Mouse (Mus musculus): ENCODE measurements at regions not wholly inside any gene's neighbourhood (a gene's known extent, or its start where the extent isn't known, plus 50 kb on each side); places are given as distances from the start of the nearest gene placed in this dataset.

DNA sequence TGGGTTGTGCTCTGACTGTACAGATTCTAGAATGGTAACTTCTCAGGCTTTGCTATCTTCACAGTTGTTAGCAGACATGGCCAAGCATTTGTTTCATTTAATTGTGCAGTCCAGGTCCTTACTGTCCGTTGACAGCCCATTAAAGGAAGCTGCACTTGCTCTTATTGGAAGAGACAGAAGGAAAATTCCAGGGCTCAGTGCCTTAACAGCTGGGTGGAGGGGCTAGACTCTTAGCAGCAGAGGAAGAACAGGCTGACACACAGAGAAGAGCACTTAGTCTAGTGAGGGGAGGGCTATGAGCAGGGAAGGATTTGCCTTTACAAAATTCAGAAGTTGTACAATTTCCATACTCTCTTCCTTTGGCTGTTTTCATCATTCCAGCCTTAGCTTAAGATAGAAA is 161.5 kb upstream of the Ghitm start:
- DNase-seq (ENCODE audit: low spot score in 2 of 2) = no peak

DNA sequence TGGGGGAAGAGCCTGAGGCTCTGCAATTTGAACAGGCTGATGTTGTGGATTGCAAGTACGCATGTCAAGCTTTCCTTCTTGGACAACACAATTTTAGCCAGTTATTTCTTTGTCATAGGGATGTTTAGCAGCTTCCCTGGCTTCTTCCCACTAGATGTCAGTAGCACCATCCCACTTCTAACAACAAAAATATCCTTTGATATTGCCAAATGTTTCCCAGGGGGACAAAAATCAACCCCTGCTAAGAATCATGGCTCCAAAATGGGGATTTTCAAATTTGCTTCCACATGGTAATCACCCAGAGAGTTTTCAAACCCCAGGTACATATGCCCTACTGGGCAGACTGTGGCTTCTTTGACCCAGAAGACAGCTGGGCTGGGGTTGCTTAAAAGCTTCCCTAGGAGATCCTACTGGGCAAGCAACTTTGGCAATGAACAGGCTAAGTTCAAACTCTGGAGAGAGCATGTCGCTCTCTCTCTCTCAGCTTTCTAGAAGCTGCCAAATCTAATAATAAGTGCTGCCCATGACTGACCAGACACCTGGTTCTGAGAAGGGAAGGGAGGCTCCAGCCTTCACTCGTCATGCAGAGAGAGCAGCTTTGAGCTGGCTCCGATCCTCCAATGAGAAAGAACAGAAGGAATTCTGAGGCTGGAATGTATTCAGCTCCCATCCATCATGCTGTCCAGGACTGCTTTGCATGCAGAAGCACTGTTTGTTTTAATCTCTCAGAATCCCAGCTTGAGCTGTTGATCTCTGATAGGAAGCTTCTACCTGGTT is 157.2 kb upstream of the Ghitm start:
- DNase-seq (ENCODE audit: low spot score in 2 of 2) = no peak

DNA sequence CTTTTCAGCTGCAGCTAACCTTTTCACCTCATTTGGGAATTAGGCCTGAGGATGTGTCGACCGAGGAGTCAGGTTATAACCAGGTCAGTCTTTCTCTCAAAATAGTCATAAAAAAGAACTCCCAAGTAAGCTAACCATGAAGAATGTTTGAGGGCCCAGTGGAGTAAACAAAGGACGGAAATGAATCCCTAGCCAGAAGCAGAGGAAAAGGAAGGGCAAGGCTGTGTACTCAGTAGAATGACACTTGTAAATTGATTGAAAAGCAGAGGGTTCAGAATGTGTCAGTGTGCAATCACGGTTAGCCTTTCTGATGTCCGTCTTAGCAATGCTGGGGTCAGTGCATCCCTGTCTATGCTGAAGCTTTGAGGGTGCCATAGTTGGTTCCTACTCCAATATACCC is 149.3 kb upstream of the Ghitm start:
- no peak for DNase-seq (ENCODE audit: low spot score in 2 of 2)

DNA sequence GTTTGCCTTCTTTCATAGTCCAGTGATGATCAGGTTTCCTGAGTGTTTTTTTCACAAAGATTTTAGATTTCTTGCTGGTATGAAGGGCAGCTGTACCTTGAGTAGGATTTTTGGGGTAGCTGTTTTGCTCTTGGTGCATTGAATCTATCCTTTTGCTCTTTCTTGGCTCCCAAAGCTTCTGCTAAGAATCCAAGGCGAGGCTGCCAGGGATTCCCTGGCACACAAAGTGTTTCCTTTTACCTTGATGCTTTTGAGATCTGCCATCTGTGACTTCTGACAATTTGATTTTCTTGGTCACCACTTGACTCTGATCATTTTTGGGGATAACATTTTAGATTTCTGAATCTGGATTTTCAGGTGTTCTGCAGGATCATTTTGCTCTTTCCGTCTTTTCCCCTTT is 144.3 kb upstream of the Ghitm start:
- DNase-seq (ENCODE audit: low spot score in 2 of 2) = no peak

DNA sequence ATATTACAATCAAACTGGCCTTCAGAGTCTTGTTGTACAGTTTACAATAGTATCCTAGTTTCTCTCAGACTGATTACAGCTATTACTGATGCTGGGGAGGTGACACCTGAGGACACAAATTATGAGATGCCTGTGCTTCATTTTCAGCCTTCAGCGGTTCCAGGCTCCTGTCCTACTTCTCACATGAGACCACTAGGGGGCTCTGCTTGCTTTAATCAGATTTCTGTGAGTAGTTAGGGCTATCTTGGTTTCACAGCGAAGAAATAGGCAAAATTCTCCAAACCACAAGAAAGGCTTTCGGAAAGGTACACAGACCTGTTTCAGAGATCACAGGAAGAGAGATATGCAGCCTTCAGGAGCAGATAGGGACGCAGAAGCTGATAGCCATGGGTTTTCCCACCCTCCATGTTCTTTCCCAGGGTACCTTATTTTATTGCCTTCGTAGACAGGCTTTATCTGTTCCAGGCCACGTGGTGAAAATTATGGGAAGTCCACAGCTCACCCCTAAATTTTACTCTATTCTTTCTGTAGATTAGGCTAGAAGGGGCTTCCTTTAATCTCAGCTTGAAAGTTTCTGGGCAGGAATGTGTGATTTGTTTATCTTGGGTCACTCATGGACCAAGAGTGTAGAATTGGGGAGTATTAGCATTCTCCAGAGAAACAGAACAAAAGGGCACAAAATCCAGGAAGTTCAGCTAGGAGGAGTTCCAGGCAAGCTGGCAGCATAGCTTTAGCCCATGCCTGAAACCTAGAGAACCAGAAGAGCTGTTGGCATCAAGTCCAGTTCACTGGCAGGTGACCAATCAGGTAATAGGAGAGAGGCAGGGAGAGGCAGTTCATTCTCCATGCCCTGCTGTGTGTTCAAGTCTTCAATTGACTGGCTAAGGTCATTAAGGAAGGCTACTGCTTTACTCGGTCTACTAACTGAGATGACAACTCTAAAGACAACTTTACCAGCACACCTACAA is 141.9 kb upstream of the Ghitm start:
- DNase-seq (ENCODE audit: low spot score in 2 of 2) = peak; percentile 37 to 54

DNA sequence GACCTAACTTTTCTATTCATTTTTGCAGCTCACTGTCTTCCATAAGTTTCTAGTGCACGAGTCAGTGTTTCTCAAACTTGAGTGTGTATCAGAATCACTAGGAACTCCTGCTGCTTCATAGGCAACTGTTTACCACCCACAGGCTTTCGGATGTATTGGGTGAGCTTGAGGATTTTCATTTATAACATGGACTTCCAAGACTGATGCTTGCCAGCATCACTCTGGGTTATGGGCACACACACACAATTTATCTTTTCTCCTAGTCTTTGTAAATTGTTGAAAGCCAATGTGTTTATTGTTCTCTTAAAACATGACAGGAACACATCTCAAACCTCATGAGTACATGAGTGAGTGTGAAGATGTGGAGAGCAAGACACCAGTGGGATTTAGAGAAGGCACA is 137.0 kb upstream of the Ghitm start:
- DNase-seq (ENCODE audit: low spot score in 2 of 2) = no peak

DNA sequence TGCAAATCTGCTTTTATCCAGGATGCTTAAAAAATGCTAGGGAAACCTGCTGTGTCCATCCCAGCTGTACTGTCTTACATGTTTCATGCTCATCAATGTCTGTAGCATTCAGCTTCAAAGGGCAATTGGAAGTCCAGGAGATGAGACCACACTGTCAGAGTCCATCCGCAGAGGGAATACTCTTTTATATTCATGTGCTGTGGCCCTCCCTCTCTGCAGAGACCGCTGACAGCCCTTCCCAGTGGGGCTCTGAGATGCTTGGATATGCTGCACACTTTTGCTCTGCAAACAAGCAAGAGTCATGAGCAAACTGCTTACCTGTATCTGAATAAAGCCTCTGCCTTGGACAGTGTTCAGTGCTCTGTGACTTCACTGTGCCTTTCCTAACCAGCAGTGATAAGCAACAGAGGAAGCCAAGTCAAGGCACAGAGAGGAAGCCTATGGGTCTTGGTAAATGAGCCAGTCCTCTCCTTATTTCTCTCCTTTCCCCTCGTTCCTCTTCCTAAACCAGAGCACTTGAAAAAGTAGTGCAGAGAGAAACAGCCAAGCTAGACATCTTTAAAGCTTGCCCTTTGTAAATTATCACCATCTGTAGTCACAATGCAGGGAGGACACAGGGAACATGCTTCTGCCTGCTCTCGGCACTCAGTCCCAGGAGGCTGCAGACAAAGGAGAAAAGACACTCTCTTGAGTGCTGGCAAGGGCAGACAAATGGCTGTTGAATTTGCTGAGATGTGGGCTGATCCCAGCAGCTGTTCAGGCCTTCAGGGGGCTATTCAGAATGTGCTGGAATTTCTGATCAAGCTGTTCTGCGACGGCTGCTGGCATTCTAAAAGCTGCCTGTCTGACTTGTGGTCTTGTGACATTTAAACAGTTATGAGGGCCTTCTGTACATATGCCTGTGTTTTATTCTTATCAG is 136.2 kb upstream of the Ghitm start:
- DNase-seq (ENCODE audit: low spot score in 2 of 2) = no peak

DNA sequence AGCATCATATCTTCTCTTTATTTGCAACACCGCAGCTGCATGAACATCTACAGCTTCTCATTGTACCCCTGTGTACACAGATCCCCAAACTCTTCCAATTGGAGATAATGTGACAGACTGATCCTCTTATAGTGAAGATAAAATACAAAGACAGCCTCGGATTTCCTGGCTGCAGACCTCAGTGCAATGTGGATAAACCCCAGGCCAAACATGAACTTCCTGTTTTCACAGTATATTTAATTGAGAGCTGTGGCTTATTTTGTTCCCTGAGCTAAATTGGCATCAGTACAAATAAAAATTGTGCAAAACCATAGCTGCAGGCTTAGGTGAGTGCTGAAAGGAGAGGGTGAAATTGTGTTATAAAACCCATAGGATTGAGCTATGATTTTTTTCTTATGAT is 134.8 kb upstream of the Ghitm start:
- no peak for DNase-seq (ENCODE audit: low spot score in 2 of 2)

DNA sequence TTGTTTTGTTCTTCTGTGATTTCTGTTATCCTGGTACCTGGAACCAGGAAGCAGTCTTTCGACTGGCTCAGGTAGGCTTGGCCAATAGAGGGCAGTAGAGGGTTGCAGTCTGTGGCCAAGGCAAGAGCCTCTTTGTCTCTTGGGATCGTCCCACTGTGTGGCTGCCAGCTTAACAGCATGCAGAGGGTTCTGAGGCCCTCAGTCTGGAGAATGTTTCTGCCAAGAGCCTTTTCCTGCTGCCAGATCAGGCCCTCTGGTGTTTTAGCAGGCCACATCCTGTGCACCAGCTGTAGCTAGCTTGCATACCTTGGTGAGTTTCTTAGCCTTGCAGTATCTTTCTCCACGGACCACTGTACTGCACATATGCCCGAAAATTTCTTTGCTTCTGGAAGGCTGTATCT is 103.6 kb upstream of the Ghitm start:
- peak; percentile 61 to 69 for DNase-seq (ENCODE audit: low spot score in 2 of 2)

DNA sequence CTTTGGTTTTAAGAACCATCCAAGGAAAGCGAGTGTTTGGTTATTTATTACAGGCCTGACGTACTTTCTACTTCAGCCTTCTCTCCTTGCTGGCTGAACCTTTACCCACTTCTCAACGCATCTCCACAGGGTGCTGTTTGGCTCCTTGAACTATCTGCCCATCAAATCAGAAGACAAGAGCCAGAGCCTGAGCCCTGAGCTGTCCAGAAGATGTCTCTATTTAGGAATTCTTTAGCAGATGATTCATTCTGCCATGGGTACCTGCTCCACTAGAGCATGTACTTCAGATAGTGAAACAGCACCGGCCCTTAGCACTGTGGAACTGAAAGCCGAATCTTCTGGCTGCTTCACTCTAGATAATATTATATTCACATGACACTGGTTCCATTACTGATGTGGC is 102.1 kb upstream of the Ghitm start:
- no peak for DNase-seq (ENCODE audit: low spot score in 2 of 2)

DNA sequence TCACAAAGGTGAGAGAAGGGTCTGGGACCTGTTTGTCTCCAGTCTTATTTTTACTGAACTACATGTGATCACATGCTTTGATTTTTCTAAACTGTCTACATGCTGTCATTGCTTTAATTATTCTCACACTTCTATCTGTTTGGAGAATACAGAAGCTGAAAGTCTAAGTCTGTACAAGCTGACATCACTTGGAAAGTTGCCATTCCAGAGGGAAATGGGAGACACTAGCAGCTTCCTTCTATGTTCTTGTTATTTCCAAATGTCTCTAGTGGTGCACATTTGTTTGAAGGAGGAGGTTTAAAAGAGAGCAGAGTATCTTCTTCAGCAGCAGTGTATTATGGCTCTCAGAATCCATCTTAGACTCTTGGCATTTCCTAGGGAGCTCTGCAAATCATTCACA is 73.2 kb upstream of the Ghitm start:
- DNase-seq (ENCODE audit: low spot score in 2 of 2) = no peak

DNA sequence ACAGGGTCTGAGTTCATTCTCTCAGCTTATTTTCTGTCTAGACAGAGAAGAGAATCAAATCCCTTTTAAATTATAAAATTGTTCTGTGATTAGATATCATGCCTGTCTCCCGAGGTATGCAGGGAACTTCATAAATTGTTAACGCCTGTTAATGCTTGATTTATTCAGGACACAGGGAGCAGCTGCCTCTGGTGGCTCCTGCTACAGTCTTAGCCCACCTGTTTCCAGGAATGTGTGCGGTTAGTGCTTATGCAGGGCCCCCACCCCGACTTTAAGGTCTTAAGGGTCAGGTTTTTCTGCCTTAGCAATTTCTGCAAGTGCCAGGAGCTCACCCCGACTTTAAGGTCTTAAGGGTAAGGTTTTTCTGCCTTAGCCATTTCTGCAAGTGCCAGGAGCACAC is 54.7 kb upstream of the Ghitm start:
- no peak for DNase-seq (ENCODE audit: low spot score in 2 of 2)
